Mouse (Mus musculus): ENCODE measurements around the gene Npr2.
"Not testable (repeated sequence)": the region's sequence is repeated elsewhere in the genome, so short reads cannot be mapped to it uniquely, and the experiment has no call there.

Npr2 gene

DNA sequence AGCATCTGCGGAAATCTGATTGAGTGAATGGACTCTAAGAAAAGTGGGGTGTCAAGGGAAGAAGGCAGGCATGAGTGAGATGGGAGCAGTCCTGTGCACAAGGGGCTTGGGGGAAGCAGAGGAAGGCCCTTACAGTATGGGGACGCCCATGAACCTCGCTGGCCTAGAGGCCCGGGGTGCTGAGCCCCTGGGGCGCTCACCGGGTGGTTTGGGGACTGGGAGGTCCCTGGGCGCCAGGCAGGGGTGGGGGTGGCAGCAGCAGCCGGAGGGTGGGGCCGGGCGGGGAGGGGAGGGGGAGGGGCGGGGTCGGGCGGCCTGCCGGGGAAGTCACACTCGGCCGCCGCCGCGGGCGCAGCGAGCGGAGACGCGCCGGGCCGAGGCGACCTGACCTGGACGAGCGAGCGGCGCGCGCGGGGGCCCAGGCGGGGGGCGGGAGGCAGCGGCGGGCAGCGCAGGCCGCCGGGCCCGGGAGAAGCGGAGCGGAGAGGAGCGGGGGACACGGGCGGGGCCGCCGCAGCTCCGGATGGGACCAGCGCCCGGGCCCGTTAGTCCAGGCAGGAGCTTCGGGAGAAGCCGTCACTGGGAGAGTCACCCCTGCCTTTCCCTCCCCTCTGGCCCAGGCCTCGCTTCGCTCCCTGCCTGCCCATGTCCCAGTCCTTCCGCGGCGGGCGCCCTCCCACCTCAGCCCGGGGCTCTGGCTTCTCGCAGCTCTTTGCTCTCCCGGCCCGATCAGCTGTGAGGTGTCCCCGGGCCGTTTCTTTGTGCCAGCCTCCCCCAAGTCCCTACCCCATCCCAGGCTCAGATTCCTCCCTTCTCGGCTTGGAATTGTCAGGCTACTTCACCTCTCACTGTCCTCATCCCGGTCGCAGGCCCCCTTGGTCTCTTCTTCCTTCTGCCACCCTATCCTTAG is at the start of gene Npr2:
Gene Npr2, plus strand, starts transcription at position 890 of the 910 bp plus-strand sequence.
- DNase-seq, result peak; percentile 74

- DNase-seq, result no peak
Observed at GRCm38 (mm10) chr4:43582241-43582640, 49.5 kb upstream of the Npr2 start.

GRCm38 (mm10) chr4:43583421-43583820 is 48.3 kb upstream of the Npr2 start:
- no peak for DNase-seq

DNA sequence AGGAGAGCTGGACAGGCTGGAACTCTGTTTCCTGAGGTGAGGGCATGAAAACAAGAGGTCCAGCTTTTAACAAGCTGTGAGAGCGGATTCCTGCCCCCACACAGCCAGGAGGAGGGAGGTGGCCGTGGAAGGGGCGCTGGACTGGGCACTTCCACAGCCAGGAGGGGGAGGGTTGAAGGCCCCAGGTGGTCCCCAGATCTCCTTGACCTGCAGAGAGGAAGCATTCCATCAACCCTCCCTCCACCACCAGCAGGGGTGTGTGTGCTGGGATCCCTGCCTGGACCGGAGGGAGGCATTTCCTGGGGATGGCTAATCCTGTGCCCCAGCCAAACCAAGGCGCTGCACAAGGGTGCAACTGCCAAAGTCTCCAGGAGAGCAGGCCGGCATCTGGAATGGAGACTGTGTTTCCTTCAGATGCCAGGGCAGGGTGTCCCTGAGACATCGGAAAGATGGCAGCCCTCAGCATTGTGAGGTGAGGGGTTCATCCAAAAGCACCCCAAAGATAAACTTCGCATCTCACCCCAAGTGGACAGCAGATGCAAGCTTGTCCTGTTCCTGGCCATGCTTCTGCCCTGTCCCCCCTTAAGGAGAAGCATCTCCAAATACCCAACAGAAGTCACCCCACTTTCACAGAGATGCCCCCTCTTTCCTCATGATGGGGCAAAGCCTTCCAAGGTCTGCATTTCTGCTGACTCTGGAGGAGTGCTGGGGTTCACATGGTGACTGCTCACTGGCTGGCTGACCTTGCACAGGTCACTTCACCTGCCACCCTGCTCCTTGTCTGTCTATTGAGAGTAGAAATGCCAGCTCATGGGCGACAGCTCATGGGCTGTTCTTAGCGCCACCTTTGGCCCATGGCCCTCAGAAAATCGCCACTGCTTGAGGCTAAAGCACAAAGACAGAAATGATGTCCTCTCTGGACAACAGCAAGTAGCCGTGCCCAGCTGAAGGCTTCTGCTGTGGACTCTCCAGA is 47.0 kb upstream of the Npr2 start, which contains the start of gene Msmp:
Gene Msmp, minus strand, starts transcription at position 51 of the 973 bp plus-strand sequence.
- DNase-seq, result no peak

DNA sequence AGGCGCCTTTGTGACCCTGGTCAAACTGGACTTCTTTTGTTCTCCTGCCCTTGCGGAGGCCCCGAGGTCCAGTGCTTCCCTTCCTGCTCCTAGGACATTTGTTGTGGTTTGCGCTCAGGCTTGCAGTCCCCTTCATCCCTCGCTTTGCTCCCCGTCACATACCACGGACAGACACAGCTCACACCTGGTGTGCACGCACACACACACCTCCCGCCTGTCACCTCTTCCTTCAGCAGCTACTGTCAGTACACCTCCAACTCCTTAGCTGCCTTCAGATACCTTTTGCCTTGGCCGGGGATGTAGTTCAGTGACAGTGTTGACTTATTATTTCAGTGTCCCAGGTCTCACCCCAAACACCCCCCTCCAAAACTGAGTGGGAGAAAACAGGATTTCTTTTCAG is 46.1 kb upstream of the Npr2 start:
- DNase-seq, result no peak

- DNase-seq, result peak; percentile 18
Observed at GRCm38 (mm10) chr4:43586411-43586810, 45.3 kb upstream of the Npr2 start.

- no peak for DNase-seq
Observed at GRCm38 (mm10) chr4:43587681-43588080, 44.1 kb upstream of the Npr2 start.

DNA sequence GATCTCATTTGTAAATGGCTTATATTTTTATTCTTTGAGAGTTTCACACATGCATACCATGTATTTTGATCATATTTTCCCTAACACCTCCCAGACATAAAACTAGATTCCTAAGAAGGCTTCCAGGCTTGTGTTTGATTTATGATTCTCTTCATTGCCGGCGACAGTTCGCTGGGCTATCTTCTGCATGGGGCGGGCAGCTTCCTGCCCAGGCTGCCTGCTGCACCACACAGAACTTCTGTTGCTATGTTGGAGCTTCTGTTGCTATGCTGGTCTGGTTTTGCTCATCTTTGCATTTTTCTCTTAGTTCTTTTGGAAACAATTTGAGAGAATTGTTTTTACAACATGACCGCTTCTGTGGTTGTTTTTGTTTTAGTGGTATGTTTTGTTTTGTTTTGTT is 40.2 kb upstream of the Npr2 start:
- DNase-seq, result no peak

DNA sequence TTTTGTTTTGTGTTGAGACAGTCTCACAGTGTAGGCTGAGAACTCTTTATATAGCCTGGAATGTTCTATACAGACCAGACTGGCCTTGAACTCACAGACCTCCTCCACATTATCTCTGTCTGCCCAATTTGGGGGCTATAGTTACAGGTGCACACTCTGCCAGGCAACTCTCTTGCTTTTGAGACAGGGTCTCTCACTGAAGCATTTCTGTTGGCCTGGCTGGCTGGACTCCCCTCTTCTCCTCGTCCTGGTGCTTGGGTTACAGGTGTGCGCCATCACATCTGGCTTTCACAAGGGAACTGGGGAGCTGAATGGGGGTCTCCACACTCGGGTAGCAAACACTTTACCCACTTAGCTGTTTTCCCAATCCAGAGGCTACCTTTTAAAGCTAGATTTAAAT is 39.8 kb upstream of the Npr2 start:
- no peak for DNase-seq

GRCm38 (mm10) chr4:43593453-43593852 is 38.3 kb upstream of the Npr2 start:
- DNase-seq, result no peak

- not testable (repeated sequence) for DNase-seq
Observed at GRCm38 (mm10) chr4:43596597-43596996, 35.1 kb upstream of the Npr2 start.

DNA sequence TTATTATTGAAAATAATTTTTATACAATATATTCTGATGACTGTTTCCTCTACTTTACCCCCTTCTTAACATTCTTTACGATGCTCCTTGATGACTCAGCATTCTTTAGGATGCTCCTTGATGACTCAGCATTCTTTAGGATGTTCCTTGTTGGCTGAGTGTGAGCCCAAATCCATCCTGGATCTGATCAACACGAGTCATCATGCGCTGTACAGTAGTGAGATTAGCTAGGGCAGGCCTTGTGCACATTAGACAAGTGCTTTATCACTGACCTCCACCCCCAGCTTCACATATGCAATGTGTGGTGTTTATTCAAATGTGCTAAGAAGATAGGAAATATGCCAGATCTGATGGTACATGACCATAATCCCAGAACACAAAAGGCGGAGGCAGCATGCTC is 33.5 kb upstream of the Npr2 start:
- DNase-seq, result no peak

- no peak for DNase-seq
Observed at GRCm38 (mm10) chr4:43598650-43599380, 32.9 kb upstream of the Npr2 start.

GRCm38 (mm10) chr4:43600195-43600934 is 31.4 kb upstream of the Npr2 start:
- DNase-seq, result no peak

DNA sequence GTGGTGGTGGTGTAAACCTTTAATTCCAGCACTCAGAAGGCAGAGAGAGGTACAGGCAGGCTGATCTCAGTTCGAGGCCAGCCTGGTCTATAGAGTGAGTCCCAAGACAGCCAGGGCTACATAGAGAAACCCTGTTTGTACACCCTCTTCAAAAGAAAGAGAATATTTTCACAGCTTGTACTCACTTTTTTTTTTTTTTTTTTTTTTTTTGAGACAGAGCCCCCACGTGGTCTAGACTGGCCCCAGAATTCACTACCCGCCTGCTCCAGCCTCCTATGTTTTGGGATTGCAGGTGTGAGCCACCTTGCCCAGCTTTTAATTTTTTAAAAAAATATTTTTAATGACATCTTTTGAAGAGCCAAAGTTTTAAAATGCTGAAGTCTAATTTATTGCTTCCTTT is 27.6 kb upstream of the Npr2 start:
- no peak for DNase-seq

- no peak for DNase-seq
Observed at GRCm38 (mm10) chr4:43604751-43605685, 26.7 kb upstream of the Npr2 start.

DNA sequence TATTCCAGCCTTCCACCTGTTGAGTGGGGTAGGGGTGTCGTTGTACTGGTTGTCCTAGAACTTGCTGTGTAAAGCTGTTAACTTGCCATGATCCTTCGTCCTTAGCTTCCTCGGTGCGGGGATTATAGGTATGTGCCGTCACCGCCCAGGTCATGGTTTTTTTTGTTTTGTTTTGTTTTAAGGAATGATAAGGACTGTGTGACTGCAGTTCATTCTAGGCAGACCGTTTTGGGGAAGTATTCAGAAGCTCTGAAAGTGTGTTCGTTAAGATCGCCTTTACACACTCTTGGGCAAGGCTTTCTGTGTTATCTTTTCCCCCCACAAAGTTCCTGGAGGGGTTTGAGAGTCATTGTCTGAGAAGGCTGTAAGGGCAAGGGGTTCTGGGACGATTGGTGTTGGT is 19.2 kb upstream of the Npr2 start:
- no peak for DNase-seq

- DNase-seq, result no peak
Observed at GRCm38 (mm10) chr4:43613060-43613730, 18.5 kb upstream of the Npr2 start.

DNA sequence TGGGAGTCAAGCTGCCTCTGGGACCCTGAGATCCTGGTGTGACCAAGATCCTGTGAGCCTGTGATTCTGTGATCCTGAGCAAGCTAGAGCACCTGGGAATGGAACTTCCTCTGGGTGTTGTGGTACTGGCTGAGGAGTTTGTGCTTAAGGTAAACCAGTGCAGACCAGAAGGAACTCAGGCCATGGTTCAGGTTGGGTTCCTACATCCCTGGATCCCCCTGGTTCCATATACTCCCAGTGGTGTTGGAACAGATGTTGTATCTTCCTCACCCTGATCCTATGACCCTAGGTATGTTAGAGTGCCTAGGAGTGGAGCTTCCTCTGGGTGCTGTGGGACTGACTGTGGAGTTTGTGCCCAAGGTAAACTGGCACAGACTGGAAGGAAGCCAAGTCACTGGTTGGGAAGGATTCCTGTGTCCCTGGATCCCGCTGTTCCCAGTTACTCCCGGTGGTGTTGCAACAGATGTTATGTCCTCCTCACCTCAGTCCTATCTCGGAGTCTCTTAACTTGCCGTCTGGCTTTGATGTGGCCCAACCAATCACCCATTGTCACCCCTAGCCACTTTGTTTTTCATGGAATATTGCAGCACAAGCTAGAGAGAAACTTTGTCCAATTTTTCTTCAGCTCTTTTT is 11.5 kb upstream of the Npr2 start:
- DNase-seq, result no peak
